Mouse (Mus musculus) liver, postnatal 0 days (tissue): ENCODE measurements at regions not wholly inside any gene's neighbourhood (a gene's known extent, or its start where the extent isn't known, plus 50 kb on each side); places are given as distances from the start of the nearest gene placed in this dataset.

ENCODE experiments used
- CTCF ChIP-seq: sonication (generic); IDR thresholded peaks from 2 replicates; pipeline ENCODE4 v1.5.1; 2016; ENCODE audit warnings: antibody characterized with exemption, low read depth
- EP300 ChIP-seq: IDR thresholded peaks from 2 replicates; pipeline ENCODE4 v1.6.1; 2016; ENCODE audit warnings: antibody characterized with exemption, low read depth, mild to moderate bottlenecking

DNA sequence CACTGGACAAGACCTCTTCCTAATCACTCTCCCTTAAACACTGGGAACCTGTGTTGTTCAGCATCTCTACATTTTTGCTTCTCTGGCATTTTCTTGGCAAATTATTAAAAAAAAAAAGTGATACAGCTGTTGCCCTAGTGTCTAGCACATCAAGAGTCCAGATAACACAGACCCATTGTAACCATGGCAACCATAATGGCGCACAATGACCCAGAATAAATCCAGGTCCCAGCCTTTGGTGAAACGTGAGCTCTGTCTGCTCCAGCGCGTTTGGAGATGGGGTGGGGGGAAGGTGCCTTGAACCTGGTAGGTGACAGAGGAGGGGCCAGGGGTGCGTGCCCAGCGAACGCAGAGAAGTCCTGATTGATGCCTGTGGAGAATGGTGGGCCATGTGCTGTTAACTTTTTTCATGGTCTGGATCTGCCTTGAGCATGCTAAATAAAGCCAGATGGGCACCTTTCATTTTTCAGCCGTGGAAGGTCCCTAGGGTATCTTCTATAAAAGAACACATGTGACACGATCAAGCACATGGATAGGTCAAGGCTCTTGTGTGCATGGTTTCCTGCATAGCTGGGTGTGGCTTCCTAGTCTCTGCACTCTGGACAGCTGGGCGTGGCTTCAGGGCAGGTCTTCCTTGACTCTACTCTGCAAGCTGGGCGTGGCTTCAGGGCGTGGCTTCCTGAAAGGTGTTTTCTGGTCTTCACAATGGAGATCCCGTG, 63.3 kb downstream of the Adra2a start:
- TF ChIP-seq CTCF (no peak), EP300 (no peak)
